Mouse (Mus musculus) liver, embryonic 14.5 days (tissue): Measurements from ENCODE around the gene Jup. TPM values are rescaled to one million over a fixed set of nuclear protein-coding genes. Genes with fewer than 3 reads are reported as not detected.

Experiments
- ATAC-seq: fragments of 200-750 bp; cut with Nextera tagmentation; 2 replicates; pipeline ENCODE4 v1.8.0; 2017; ENCODE audit warnings: moderate number of reproducible peaks, mild to moderate bottlenecking, moderate library complexity; ENCODE audit not compliant: insufficient read depth
- DNase-seq, 3 experiments: peaks; one replicate each; pipeline ENCODE4 v3.0.0-alpha.2; 2012 to 2013; ENCODE audit warnings: low read depth in 3 of 3, low spot score in 3 of 3
- H3K27ac ChIP-seq: fragments of 300-500 bp; sonication (generic); 2 replicates; pipeline ENCODE4 v1.5.1; 2014; ENCODE audit warnings: moderate library complexity, mild to moderate bottlenecking, control low read depth, inconsistent platforms
- H3K27me3 ChIP-seq: fragments of 300-500 bp; sonication (generic); 2 replicates; pipeline ENCODE4 v1.6.1; 2014; ENCODE audit warnings: mild to moderate bottlenecking, low read length, moderate library complexity; ENCODE audit not compliant: control insufficient read depth, insufficient read depth
- H3K36me3 ChIP-seq: fragments of 300-500 bp; sonication (generic); replicated peaks from 2 replicates; pipeline ENCODE4 v1.6.1; 2014; ENCODE audit warnings: low read depth; ENCODE audit not compliant: control insufficient read depth, insufficient read depth
- H3K4me1 ChIP-seq, 2 experiments: fragments of 200-500 bp in 1 of 2; fragments of 300-500 bp in 1 of 2; sonication (generic) in 1 of 2; replicated peaks; 2 replicates each; pipeline ENCODE4 v1.6.1; 2012 to 2014; ENCODE audit warnings: antibody characterized with exemption in 1 of 2, inconsistent platforms in 1 of 2, low read length in 1 of 2; ENCODE audit not compliant: control insufficient read depth in 2 of 2, insufficient read depth in 2 of 2
- H3K4me2 ChIP-seq: fragments of 300-500 bp; sonication (generic); 2 replicates; pipeline ENCODE4 v1.6.1; 2014; ENCODE audit warnings: low read depth, mild to moderate bottlenecking, control low read depth, moderate library complexity
- H3K4me3 ChIP-seq, 2 experiments: fragments of 200-500 bp in 1 of 2; fragments of 300-500 bp in 1 of 2; sonication (generic) in 1 of 2; 2 replicates each; pipeline ENCODE4 v1.5.1; 2012 to 2014; ENCODE audit warnings: low read depth in 2 of 2, low read length in 2 of 2, mild to moderate bottlenecking in 2 of 2, control low read depth in 1 of 2, inconsistent platforms in 1 of 2, moderate library complexity in 1 of 2; ENCODE audit not compliant: insufficient read depth in 1 of 2
- H3K9ac ChIP-seq: fragments of 300-500 bp; sonication (generic); replicated peaks from 2 replicates; pipeline ENCODE4 v1.6.1; 2014; ENCODE audit warnings: mild to moderate bottlenecking, control low read depth, moderate library complexity
- H3K9me3 ChIP-seq: fragments of 300-500 bp; sonication (generic); 2 replicates; pipeline ENCODE4 v1.6.1; 2016; ENCODE audit warnings: low read length, mixed read lengths; ENCODE audit not compliant: control insufficient read depth
- CTCF ChIP-seq: IDR thresholded peaks from 2 replicates; pipeline ENCODE4 v1.5.1; 2016; ENCODE audit warnings: antibody characterized with exemption, low read depth, control low read depth
- EP300 ChIP-seq: IDR thresholded peaks from 2 replicates; pipeline ENCODE4 v1.6.1; 2016; ENCODE audit warnings: antibody characterized with exemption, low read depth
- WGBS: fragments of 180-500 bp; shearing (Covaris S2); extraction: QIAGEN DNeasy Blood & Tissue Kit; methylation state at CpG from one replicate; pipeline ENCODE4 v1.1.7; 2014; ENCODE audit not compliant: insufficient replicate concordance; 5-methylcytosine and 5-hydroxymethylcytosine counted together
- polyA plus RNA-seq, 2 experiments: library from polyadenylated mRNA; depleted of rRNA in 1 of 2; stranded (reverse) in 1 of 2; unstranded in 1 of 2; fragments of >200 nt; fragmentation: Nextera tagmentation in 1 of 2; extraction: Ambion mirVana in 1 of 2; gene quantifications; 2 replicates each; pipeline versions ENCODE4 v1.2.1 to v1.2.3; 2012 to 2014

Gene Jup
- polyA plus RNA-seq, 2 experiments = 8.5 to 8.6 TPM

GRCm38 (mm10) chr11:100385016-100385415 is 12.5 kb downstream of the Jup start:
- 0 out of 4 replicates have a peak, but pooled peaks cover 0 to 6% of the 10 kb centered on the region in 2 experiments for H3K4me1 ChIP-seq

DNA sequence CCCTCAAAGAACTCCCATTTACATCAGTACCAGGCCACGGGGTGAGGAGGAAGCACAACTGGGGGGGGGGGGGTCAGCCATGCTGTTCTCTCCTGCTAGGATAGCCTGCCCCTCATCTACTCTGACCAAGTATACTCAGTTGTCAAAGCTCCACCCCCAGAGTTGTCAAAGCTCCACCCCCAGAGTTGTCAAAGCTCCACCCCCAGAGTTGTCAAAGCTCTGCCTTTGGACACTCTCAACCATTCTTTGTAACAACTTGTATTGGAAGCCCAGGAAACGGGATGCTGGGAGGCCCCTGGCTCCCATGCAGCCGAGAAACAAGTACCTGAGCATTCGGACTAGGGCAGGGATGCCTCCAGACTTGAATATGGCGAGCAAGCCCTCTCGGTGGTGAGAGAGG is 14.9 kb downstream of the Jup start:
- TF ChIP-seq EP300 = no peak
- no peak for TF ChIP-seq CTCF
- Histone ChIP-seq H3K4me1 (0 out of 4 replicates have a peak, but pooled peaks cover 0 to 4% of the 10 kb centered on the region in 2 experiments), H3K9ac (no peak overlapping the region), H3K4me2 (no peak overlapping the region), H3K27me3 (no peaks in the 10 kb centered on the region), H3K27ac (no peak overlapping the region), H3K4me3 (no peak overlapping the region), H3K36me3 (no peaks in the 10 kb centered on the region; the same call in 1 of the 2 replicates), H3K9me3 (no peaks in the 10 kb centered on the region)
- ATAC-seq (no peak), DNase-seq (no peak)
- WGBS = 60% methylated on average over 6 of the region's 6 CpGs

More at GRCm38 (mm10) chr11:100385016-100385415, 12.5 kb downstream of the Jup start:
- DNase-seq = no peak
- 74% methylated on average over 3 of the region's 3 CpGs for WGBS
- TF ChIP-seq CTCF = no peak
- TF ChIP-seq EP300 = no peak
- Histone ChIP-seq H3K4me3 (no peak overlapping the region), H3K27ac (no peak overlapping the region), H3K27me3 (no peaks in the 10 kb centered on the region), H3K36me3 (no peaks in the 10 kb centered on the region; the same call in 1 of the 2 replicates), H3K9me3 (no peaks in the 10 kb centered on the region), H3K9ac (no peak overlapping the region), H3K4me2 (no peak overlapping the region)
- ATAC-seq = no peak

- Histone ChIP-seq H3K4me1 (no peaks in the 10 kb centered on the region), H3K27me3 (no peaks in the 10 kb centered on the region), H3K4me2 (no peak overlapping the region), H3K9ac (no peak overlapping the region), H3K4me3 (no peak overlapping the region), H3K36me3 (no peaks in the 10 kb centered on the region; the same call in 1 of the 2 replicates), H3K27ac (no peak overlapping the region), H3K9me3 (no peaks in the 10 kb centered on the region)
- DNase-seq (no peak), ATAC-seq (no peak)
- 70% methylated on average over 4 of the region's 4 CpGs for WGBS
- TF ChIP-seq CTCF = no peak
- no peak for TF ChIP-seq EP300
Measured at GRCm38 (mm10) chr11:100379311-100379710, 18.3 kb downstream of the Jup start.

GRCm38 (mm10) chr11:100378446-100378845 is 19.1 kb downstream of the Jup start:
- Histone ChIP-seq H3K4me1 (no peaks in the 10 kb centered on the region), H3K27me3 (no peaks in the 10 kb centered on the region), H3K4me3 (no peak overlapping the region), H3K9me3 (no peaks in the 10 kb centered on the region), H3K9ac (no peak overlapping the region), H3K36me3 (no peaks in the 10 kb centered on the region; the same call in 1 of the 2 replicates), H3K4me2 (no peak overlapping the region), H3K27ac (no peak overlapping the region)
- no peak for TF ChIP-seq CTCF
- TF ChIP-seq EP300 = no peak
- 68% methylated on average over 5 of the region's 5 CpGs for whole genome bisulfite sequencing
- ATAC-seq (no peak), DNase-seq (no peak)

DNA sequence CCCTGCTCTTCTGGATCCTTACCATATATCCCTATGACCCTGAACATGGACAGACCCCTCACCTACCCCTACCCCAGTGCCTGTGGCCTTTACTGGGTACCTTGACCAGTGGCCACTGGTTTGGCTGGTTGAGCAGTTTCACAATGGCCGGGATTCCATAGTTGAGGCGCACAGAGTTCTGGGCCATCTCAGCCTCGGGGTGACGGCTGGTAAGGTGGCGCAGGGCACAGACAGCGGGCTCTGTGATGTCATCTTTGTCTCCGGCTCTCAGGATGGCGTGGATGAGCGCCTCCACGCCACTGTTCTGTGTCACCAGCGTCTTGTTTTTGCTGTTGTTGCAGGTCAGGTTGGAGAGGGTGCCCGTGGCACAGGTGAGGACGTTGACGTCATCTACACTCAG is 19.6 kb downstream of the Jup start:
- Histone ChIP-seq H3K9me3 (no peaks in the 10 kb centered on the region), H3K27me3 (no peaks in the 10 kb centered on the region), H3K4me3 (no peak overlapping the region), H3K4me1 (no peaks in the 10 kb centered on the region), H3K27ac (no peak overlapping the region), H3K9ac (no peak overlapping the region), H3K36me3 (no peaks in the 10 kb centered on the region; the same call in 1 of the 2 replicates), H3K4me2 (no peak overlapping the region)
- TF ChIP-seq CTCF (no peak), EP300 (no peak)
- WGBS = 76% methylated on average over 14 of the region's 14 CpGs
- no peak for ATAC-seq
- DNase-seq = no peak
